Mouse (Mus musculus): ENCODE data around the gene Aven.

Aven gene

DNA sequence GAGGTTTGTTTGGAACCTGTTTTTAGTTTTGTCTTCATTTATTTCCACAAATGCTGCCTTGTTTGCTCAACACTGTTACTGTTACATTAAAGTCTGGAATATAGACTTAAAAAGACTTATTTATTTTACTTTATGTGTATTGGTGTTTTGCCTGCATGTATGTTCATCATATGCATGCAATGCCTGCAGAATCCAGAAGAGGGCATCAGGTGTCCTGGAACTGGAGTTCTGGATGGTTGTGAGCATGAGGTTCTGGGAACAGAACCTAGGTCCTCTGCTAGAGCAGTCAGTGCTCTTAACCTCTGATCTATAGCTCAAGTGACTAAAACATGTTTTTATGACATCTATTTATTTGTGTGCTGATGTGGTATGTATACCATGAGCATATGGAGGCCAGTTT, 25.8 kb downstream of the Aven start:
- Histone ChIP-seq H3K36me3 (ENCODE audit: insufficient read depth, low read length) (0 out of 2 replicates have a peak, but pooled peaks cover 3% of the 10 kb centered on the region), H3K27me3 (ENCODE audit: insufficient read depth, low read length) (no peaks in the 10 kb centered on the region), H3K9me3 (ENCODE audit: low read length) (no peaks in the 10 kb centered on the region), H3K4me1 (replicated peaks; ENCODE audit: low read depth, low read length) (peaks cover 5% of the 10 kb centered on the region), H3K4me3 (replicated peaks; ENCODE audit: low read length) (no peak overlapping the region)
- TF ChIP-seq NANOG (IDR thresholded peaks at IDR 0.05; ENCODE audit: borderline replicate concordance, low read length) (no peak), CTCF (conservative IDR thresholded peaks at IDR 0.05; ENCODE audit: low read length) (peak; percentile 61), POU5F1 (IDR thresholded peaks at IDR 0.05; ENCODE audit: borderline replicate concordance, low read length) (no peak)

DNA sequence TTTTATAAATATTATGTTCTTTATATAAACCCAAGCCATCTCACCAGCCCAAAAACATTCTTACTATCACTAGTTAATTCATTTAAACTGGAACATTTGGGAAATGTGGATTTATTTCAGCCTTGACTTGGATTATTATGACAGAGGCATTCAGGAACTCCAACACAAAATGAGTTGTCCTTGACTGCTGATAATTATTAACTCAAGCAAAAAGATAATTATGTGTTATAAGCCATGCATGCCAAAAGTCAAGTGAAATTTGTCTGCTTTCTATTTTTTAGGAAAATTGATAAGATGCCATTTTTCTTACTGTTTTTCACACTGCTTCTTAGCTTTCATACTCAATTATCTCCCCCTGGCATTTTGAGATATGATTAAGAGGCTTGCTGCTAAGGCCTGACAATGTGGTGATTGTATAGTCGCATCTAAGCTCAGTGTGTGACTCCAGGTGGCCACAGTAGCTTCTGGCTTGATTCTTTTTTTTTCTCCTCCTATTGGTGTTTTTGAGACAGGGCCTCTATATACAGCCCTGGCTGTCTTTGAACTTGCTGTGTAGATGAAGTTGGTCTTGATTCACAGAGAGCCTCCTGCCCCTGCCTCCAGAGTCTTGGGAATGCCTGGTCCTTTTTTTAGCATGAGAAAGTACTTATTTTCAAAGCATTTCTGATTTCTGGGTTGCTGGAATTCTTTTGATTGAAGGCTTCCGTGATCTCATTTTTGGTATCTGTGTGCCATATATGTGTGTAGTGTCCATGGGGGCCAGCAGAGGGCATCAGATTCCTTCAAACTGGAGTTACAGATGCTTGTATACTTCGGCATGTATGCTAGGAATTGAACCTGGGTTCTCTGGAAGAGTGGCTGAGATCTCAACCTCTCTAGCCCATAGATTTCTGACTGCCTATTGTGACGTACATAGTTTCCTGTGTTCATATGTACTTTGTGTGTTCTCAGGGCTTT, 28.0 kb downstream of the Aven start:
- TF ChIP-seq POU5F1 (IDR thresholded peaks at IDR 0.05; ENCODE audit: borderline replicate concordance, low read length) = no peak
- TF ChIP-seq CTCF (conservative IDR thresholded peaks at IDR 0.05; ENCODE audit: low read length) = peak; percentile 58
- no peak for TF ChIP-seq NANOG (IDR thresholded peaks at IDR 0.05; ENCODE audit: borderline replicate concordance, low read length)
- H3K36me3 ChIP-seq (ENCODE audit: insufficient read depth, low read length) = 0 out of 2 replicates have a peak, but pooled peaks cover 3% of the 10 kb centered on the region
- H3K4me3 ChIP-seq (replicated peaks; ENCODE audit: low read length) = no peak overlapping the region
- no peaks in the 10 kb centered on the region for H3K4me1 ChIP-seq (replicated peaks; ENCODE audit: low read depth, low read length)
- H3K27me3 ChIP-seq (ENCODE audit: insufficient read depth, low read length) = no peaks in the 10 kb centered on the region
- H3K9me3 ChIP-seq (ENCODE audit: low read length) = no peaks in the 10 kb centered on the region

DNA sequence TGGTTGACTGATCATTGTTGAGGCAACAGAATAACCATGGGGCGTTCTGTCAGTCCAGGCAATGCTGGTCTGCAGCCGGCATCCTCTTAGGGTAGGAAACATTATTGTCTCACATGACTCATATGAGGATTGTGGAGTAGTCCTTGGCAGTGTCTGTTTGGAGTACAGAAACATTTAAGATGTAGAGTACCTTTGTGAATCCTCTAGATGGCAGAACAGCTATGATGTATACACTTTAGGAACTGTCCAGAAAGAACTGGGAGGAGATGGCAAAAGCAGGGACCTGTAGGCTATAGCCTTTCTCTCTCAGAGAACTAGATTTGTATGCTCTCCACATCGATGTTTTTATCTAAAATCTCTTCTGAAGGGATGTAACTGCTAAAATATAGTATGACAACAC, 34.2 kb downstream of the Aven start:
- H3K36me3 ChIP-seq (ENCODE audit: insufficient read depth, low read length) = no peaks in the 10 kb centered on the region
- H3K27me3 ChIP-seq (ENCODE audit: insufficient read depth, low read length) = no peaks in the 10 kb centered on the region
- no peaks in the 10 kb centered on the region for H3K4me1 ChIP-seq (replicated peaks; ENCODE audit: low read depth, low read length)
- TF ChIP-seq POU5F1 (IDR thresholded peaks at IDR 0.05; ENCODE audit: borderline replicate concordance, low read length) (no peak), NANOG (IDR thresholded peaks at IDR 0.05; ENCODE audit: borderline replicate concordance, low read length) (no peak), CTCF (conservative IDR thresholded peaks at IDR 0.05; ENCODE audit: low read length) (no peak)
- peaks cover 5% of the 10 kb centered on the region; the same call in 1 of the 2 replicates for H3K9me3 ChIP-seq (ENCODE audit: low read length)
- no peak overlapping the region for H3K4me3 ChIP-seq (replicated peaks; ENCODE audit: low read length)

DNA sequence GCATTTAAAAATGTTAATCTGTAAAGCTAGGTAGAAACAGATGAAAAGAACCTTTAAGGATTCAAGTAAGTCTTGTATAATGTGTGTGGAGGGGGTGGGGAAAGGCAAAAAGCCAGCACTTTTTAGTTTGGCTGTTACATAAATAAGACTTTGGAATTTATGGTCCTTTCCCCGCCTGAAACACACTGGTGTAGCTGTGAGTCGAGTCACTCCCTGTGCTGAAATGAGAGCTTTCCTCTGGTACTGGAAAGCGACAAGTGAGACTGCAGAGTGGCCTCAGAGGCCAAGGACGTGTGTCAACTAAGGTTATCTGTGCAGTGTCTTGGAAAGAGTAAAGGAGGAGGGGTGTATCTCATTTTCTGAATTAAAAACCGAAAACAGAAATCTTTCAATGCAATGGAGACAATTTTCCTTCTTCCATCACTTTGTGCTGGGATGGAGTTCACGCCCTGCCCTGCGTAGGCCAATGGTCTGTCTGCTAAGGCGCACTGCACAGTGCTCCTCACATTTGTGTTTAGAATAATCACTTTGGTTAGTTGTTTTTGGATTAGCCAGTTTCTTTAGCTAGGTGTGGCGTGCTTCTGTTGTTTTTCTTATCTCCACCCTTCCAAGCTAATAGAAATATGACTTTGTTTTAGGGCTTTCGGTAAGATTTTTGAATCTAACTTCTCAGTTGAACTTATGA, 40.2 kb downstream of the Aven start:
- Histone ChIP-seq H3K27me3 (ENCODE audit: insufficient read depth, low read length) (no peaks in the 10 kb centered on the region), H3K4me3 (replicated peaks; ENCODE audit: low read length) (no peak overlapping the region), H3K4me1 (replicated peaks; ENCODE audit: low read depth, low read length) (peaks cover 6% of the 10 kb centered on the region), H3K36me3 (ENCODE audit: insufficient read depth, low read length) (no peaks in the 10 kb centered on the region), H3K9me3 (ENCODE audit: low read length) (no peaks in the 10 kb centered on the region)
- TF ChIP-seq CTCF (conservative IDR thresholded peaks at IDR 0.05; ENCODE audit: low read length) (no peak), NANOG (IDR thresholded peaks at IDR 0.05; ENCODE audit: borderline replicate concordance, low read length) (no peak), POU5F1 (IDR thresholded peaks at IDR 0.05; ENCODE audit: borderline replicate concordance, low read length) (no peak)

DNA sequence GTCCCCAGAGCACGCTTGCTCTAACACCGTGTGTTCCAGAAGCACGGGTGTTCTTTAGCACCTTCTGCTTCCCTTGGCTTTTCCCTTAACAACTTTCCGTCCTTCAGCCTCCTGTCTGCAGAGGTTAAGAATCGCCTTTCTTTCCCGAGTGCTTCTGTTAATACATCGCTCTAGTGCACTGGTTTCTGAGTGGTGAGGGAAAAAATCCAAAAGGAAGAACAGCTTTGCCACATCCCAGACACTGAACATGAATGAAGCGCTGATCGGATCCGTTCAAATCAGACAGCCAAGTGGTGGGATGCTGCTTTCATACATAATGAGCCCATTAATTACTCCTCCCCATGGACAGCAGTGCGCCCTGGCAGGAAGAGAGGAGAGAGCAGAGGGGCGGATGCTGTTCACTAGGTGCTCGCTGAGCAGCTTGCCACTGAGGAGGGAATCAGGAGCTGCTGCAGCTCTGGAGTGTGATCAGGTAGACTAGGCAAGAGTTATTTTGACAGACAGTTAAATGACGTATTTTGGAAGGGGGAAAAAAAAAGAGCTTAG, 42.0 kb downstream of the Aven start:
- Histone ChIP-seq H3K27me3 (ENCODE audit: insufficient read depth, low read length) (no peaks in the 10 kb centered on the region), H3K36me3 (ENCODE audit: insufficient read depth, low read length) (no peaks in the 10 kb centered on the region), H3K4me1 (replicated peaks; ENCODE audit: low read depth, low read length) (peaks cover 6% of the 10 kb centered on the region), H3K9me3 (ENCODE audit: low read length) (no peaks in the 10 kb centered on the region), H3K4me3 (replicated peaks; ENCODE audit: low read length) (no peak overlapping the region)
- TF ChIP-seq CTCF (conservative IDR thresholded peaks at IDR 0.05; ENCODE audit: low read length) (no peak), POU5F1 (IDR thresholded peaks at IDR 0.05; ENCODE audit: borderline replicate concordance, low read length) (no peak), NANOG (IDR thresholded peaks at IDR 0.05; ENCODE audit: borderline replicate concordance, low read length) (no peak)

DNA sequence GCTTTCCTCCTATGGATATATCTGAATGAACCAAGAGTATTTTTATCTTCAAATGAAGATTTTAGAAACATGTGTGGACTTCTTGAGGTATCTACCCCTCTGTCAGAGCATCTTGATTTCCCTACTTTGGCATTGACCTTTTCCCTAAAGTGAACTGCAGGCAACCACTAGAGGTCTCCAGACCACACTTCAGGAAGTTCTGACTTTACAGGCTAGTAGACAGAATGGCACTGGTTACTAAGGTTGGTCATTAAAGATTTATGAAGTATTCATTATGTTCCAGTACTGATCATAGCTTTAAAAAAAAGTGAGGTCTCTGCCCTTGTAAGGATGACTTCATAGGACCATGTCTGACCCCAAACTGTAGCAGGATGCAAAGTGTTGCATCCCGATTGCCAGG, 46.0 kb downstream of the Aven start:
- Histone ChIP-seq H3K4me3 (replicated peaks; ENCODE audit: low read length) (no peak overlapping the region), H3K36me3 (ENCODE audit: insufficient read depth, low read length) (no peaks in the 10 kb centered on the region), H3K27me3 (ENCODE audit: insufficient read depth, low read length) (no peaks in the 10 kb centered on the region), H3K9me3 (ENCODE audit: low read length) (no peaks in the 10 kb centered on the region), H3K4me1 (replicated peaks; ENCODE audit: low read depth, low read length) (peaks cover 6% of the 10 kb centered on the region)
- TF ChIP-seq POU5F1 (IDR thresholded peaks at IDR 0.05; ENCODE audit: borderline replicate concordance, low read length) (no peak), CTCF (conservative IDR thresholded peaks at IDR 0.05; ENCODE audit: low read length) (peak; percentile 55), NANOG (IDR thresholded peaks at IDR 0.05; ENCODE audit: borderline replicate concordance, low read length) (no peak)

DNA sequence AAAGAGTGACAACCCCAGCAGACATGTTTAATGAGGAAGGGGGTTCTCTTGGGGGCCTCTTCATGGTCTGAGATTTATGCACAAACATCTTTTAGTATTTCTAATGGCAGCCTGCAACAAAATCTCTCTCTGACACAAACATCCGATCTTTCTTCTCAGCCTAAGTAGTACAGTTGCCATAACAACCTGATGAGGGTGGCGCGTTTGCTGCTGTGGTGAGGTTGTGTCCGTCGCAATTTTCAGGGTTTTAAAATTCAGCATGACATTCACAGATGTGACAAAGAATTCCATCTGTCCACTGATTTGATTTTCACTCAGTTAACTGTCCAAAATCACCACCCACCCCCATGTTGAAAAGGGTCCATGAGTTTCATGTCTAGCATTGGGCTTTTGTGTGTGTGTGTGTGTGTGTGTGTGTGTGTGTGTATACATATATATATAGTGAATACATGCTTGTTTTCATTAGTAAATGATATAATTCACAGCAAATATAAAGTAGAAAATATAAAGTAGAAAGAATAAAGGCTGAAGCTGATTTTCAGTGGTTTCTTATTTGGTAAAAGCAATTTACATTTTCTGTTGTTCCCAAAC, 49.0 kb downstream of the Aven start:
- no peak overlapping the region for H3K4me3 ChIP-seq (replicated peaks; ENCODE audit: low read length)
- H3K27me3 ChIP-seq (ENCODE audit: insufficient read depth, low read length) = no peaks in the 10 kb centered on the region
- H3K4me1 ChIP-seq (replicated peaks; ENCODE audit: low read depth, low read length) = no peaks in the 10 kb centered on the region
- no peak for TF ChIP-seq POU5F1 (IDR thresholded peaks at IDR 0.05; ENCODE audit: borderline replicate concordance, low read length)
- TF ChIP-seq NANOG (IDR thresholded peaks at IDR 0.05; ENCODE audit: borderline replicate concordance, low read length) = no peak
- no peak for TF ChIP-seq CTCF (conservative IDR thresholded peaks at IDR 0.05; ENCODE audit: low read length)
- H3K36me3 ChIP-seq (ENCODE audit: insufficient read depth, low read length) = no peaks in the 10 kb centered on the region
- H3K9me3 ChIP-seq (ENCODE audit: low read length) = no peaks in the 10 kb centered on the region

DNA sequence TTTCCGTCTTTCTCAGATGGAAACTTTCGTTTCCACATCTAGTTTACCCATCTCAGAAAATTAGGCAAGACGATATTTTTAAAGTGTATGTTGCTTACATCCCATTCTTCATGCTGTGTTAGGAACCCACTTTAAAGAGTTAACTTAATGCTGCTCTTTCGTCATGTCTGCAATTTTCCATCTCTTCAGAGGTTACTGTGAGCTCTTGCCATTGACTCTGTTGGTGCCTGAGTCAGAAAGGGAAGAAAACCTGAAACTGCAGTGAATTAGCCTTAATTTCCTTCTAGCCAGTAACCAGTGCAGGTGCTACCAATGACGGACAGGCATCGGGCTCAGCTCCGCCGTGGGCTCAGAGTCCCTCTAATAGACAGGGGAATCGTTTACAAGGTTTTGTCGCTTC, 63.8 kb downstream of the Aven start:
- no peaks in the 10 kb centered on the region for H3K9me3 ChIP-seq (ENCODE audit: low read length)
- no peak for TF ChIP-seq NANOG (IDR thresholded peaks at IDR 0.05; ENCODE audit: borderline replicate concordance, low read length)
- H3K4me3 ChIP-seq (replicated peaks; ENCODE audit: low read length) = no peak overlapping the region
- no peaks in the 10 kb centered on the region for H3K27me3 ChIP-seq (ENCODE audit: insufficient read depth, low read length)
- H3K36me3 ChIP-seq (ENCODE audit: insufficient read depth, low read length) = no peaks in the 10 kb centered on the region
- H3K4me1 ChIP-seq (replicated peaks; ENCODE audit: low read depth, low read length) = no peaks in the 10 kb centered on the region
